Mouse (Mus musculus) myocyte (in vitro differentiated cells): Measurements from ENCODE around the gene Hspbap1.

Source experiments
- CEBPB ChIP-seq: IDR thresholded peaks from 2 replicates; pipeline ENCODE4 v1.6.1; 2011; ENCODE audit warnings: mild to moderate bottlenecking, moderate library complexity; ENCODE audit not compliant: poor library complexity, insufficient read depth, severe bottlenecking
- E2F4 ChIP-seq: IDR thresholded peaks from one replicate; pipeline ENCODE4 v1.6.1; 2011; ENCODE audit warnings: mild to moderate bottlenecking, control low read depth, moderate library complexity; ENCODE audit not compliant: insufficient read depth
- MAX ChIP-seq: IDR thresholded peaks from one replicate; pipeline ENCODE4 v1.6.1; 2011; ENCODE audit warnings: low read depth, mild to moderate bottlenecking, control low read depth
- MYOD1 ChIP-seq, 3 experiments: IDR thresholded peaks; one replicate each; pipeline ENCODE4 v1.6.1; 2011; ENCODE audit warnings: control low read depth in 2 of 3, low read depth in 2 of 3, mild to moderate bottlenecking in 2 of 3, moderate library complexity in 1 of 3; ENCODE audit not compliant: insufficient read length in 2 of 3, control insufficient read depth in 1 of 3
- MYOG ChIP-seq, 3 experiments: IDR thresholded peaks; one replicate each; pipeline ENCODE4 v1.6.1; 2011; ENCODE audit warnings: control low read depth in 2 of 3, low read depth in 2 of 3, mild to moderate bottlenecking in 2 of 3; ENCODE audit not compliant: insufficient read length in 2 of 3, control insufficient read depth in 1 of 3, insufficient read depth in 1 of 3
- POLR2A ChIP-seq: IDR thresholded peaks from one replicate; pipeline ENCODE4 v1.6.1; 2011; ENCODE audit warnings: low read depth, mild to moderate bottlenecking, control low read depth, moderate library complexity; ENCODE audit not compliant: insufficient read length
- POLR2AphosphoS2 ChIP-seq: IDR thresholded peaks from one replicate; pipeline ENCODE4 v1.6.1; 2011; ENCODE audit warnings: low read depth, control low read depth; ENCODE audit not compliant: insufficient read length
- REST ChIP-seq: IDR thresholded peaks from one replicate; pipeline ENCODE4 v1.6.1; 2011; ENCODE audit warnings: mild to moderate bottlenecking, control low read depth, moderate library complexity; ENCODE audit not compliant: insufficient read depth, insufficient read length
- SRF ChIP-seq: IDR thresholded peaks from one replicate; pipeline ENCODE4 v1.6.1; 2011; ENCODE audit warnings: low read depth; ENCODE audit not compliant: control insufficient read depth, insufficient read length
- TCF12 ChIP-seq: IDR thresholded peaks from one replicate; pipeline ENCODE4 v1.6.1; 2011; ENCODE audit warnings: mild to moderate bottlenecking, control low read depth; ENCODE audit not compliant: poor library complexity, insufficient read depth, severe bottlenecking
- TCF3 ChIP-seq: IDR thresholded peaks from one replicate; pipeline ENCODE4 v1.6.1; 2011; ENCODE audit warnings: low read depth, control low read depth; ENCODE audit not compliant: insufficient read length
- USF1 ChIP-seq: IDR thresholded peaks from one replicate; pipeline ENCODE4 v1.6.1; 2011; ENCODE audit warnings: low read depth, mild to moderate bottlenecking, control low read depth, moderate library complexity

GRCm38 (mm10) chr16:35803723-35804122 is 33.5 kb downstream of the Hspbap1 start:
- TF ChIP-seq TCF3 (no peak), POLR2A (no peak), REST (no peak), E2F4 (no peak), MYOD1 (IDR thresholded peaks at IDR 0.05; ENCODE audit: control insufficient read depth in 1 of 3, insufficient read length in 2 of 3, low read depth in 2 of 3) (no peak), CEBPB (no peak), TCF12 (no peak), POLR2AphosphoS2 (no peak), USF1 (no peak), MAX (no peak), MYOG (IDR thresholded peaks at IDR 0.05; ENCODE audit: control insufficient read depth in 1 of 3, insufficient read depth in 1 of 3, insufficient read length in 2 of 3, low read depth in 2 of 3) (no peak), SRF (no peak)
